Mouse (Mus musculus): ENCODE results near the gene Ly86. TPM values are rescaled to one million over a fixed set of nuclear protein-coding genes. Genes with fewer than 3 reads are reported as not detected.

The Ly86 gene
- polyA plus RNA-seq, 1 experiment from 2014 or later: 9.4 TPM

GRCm38 (mm10) chr13:37312222-37312928 lies 32.6 kb upstream of the Ly86 start:
- no peaks in the 10 kb centered on the region for H3K9me3 ChIP-seq (ENCODE audit: control insufficient read depth, low read length)
- peaks cover 6% of the 10 kb centered on the region for H3K27me3 ChIP-seq (replicated peaks; ENCODE audit: control insufficient read depth, insufficient read depth, low read length)
- H3K27ac ChIP-seq (ENCODE audit: low read depth, low read length): no peak overlapping the region
- ATAC-seq (replicated peaks; ENCODE audit: low FRiP score): peak; percentile 73
- peaks cover 2% of the 10 kb centered on the region; the same call in 1 of the 2 replicates for H3K4me1 ChIP-seq (replicated peaks; ENCODE audit: control insufficient read depth, insufficient read depth, low read length)
- WGBS: 4% methylated on average over 25 of the region's 25 CpGs
- H3K9ac ChIP-seq (ENCODE audit: low read depth, low read length): 0 out of 2 replicates have a peak overlapping the region, but pooled peaks have one; percentile 20
- peak; percentile 68 for DNase-seq (ENCODE audit: low spot score)
- H3K36me3 ChIP-seq (ENCODE audit: control insufficient read depth, insufficient read depth, low read length): no peaks in the 10 kb centered on the region
- peak overlapping the region; percentile 74 for H3K4me2 ChIP-seq
- peak overlapping the region; percentile 33 for H3K4me3 ChIP-seq (ENCODE audit: low read depth, low read length)

DNA sequence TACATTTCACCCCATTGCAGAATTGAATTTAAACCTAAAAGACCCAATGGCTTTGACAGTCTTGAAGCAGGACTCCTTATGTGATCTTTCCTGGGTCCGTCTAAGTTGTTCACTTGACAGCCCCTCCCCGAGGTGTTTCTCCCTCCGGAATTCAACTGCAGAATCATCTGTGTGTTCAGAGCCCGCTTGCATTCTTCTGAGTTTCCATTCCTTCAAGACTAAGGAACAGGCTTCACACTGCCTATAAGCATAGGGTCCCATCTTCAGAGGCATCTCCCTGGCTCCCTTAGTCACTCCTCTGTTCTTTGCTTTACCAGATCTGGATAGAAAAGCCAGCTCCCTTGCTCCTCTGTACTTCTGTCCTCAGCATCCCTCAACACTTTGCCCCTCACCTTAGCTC lies 32.1 kb upstream of the Ly86 start:
- WGBS: 36% methylated on average over 4 of the region's 4 CpGs
- Histone ChIP-seq H3K27me3 (replicated peaks; ENCODE audit: control insufficient read depth, insufficient read depth, low read length) (peaks cover 6% of the 10 kb centered on the region), H3K27ac (ENCODE audit: low read depth, low read length) (no peak overlapping the region), H3K9ac (ENCODE audit: low read depth, low read length) (no peak overlapping the region), H3K36me3 (ENCODE audit: control insufficient read depth, insufficient read depth, low read length) (no peaks in the 10 kb centered on the region), H3K9me3 (ENCODE audit: control insufficient read depth, low read length) (no peaks in the 10 kb centered on the region), H3K4me3 (ENCODE audit: low read depth, low read length) (no peak overlapping the region), H3K4me1 (replicated peaks; ENCODE audit: control insufficient read depth, insufficient read depth, low read length) (peaks cover 2% of the 10 kb centered on the region; the same call in 1 of the 2 replicates), H3K4me2 (no peak overlapping the region)
- ATAC-seq (replicated peaks; ENCODE audit: low FRiP score): no peak
- DNase-seq (ENCODE audit: low spot score): no peak

GRCm38 (mm10) chr13:37325504-37325903 lies 19.5 kb upstream of the Ly86 start:
- Histone ChIP-seq H3K27ac (ENCODE audit: low read depth, low read length) (no peak overlapping the region), H3K9ac (ENCODE audit: low read depth, low read length) (no peak overlapping the region), H3K36me3 (ENCODE audit: control insufficient read depth, insufficient read depth, low read length) (no peaks in the 10 kb centered on the region), H3K4me2 (no peak overlapping the region), H3K9me3 (ENCODE audit: control insufficient read depth, low read length) (no peaks in the 10 kb centered on the region), H3K4me3 (ENCODE audit: low read depth, low read length) (no peak overlapping the region), H3K4me1 (replicated peaks; ENCODE audit: control insufficient read depth, insufficient read depth, low read length) (no peaks in the 10 kb centered on the region), H3K27me3 (replicated peaks; ENCODE audit: control insufficient read depth, insufficient read depth, low read length) (no peaks in the 10 kb centered on the region)
- ATAC-seq (replicated peaks; ENCODE audit: low FRiP score): no peak
- 81% methylated on average over 3 of the region's 3 CpGs for WGBS
- DNase-seq (ENCODE audit: low spot score): peak; percentile 35

DNA sequence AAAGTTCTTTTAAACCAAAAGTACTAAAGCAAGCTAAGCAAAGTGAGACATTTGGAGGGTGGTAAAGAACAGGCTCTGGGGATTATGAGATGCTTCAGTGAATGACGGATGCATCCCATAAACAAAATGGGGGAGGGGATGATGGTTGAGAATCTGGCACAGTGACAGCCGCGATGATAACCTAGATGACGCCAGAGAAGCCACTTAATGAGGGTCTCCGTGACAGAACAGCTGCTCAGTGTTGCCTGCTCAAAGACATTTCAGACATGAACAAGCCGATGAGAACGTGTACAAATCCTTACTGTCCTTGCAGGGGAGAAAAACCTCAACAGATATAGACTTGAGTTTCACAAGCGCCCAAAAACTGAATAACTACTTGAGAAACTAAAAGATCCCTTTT lies 15.3 kb upstream of the Ly86 start:
- no peak overlapping the region for H3K4me3 ChIP-seq (ENCODE audit: low read depth, low read length)
- ATAC-seq (replicated peaks; ENCODE audit: low FRiP score) (no peak), DNase-seq (ENCODE audit: low spot score) (no peak)
- H3K36me3 ChIP-seq (ENCODE audit: control insufficient read depth, insufficient read depth, low read length): no peaks in the 10 kb centered on the region
- H3K4me1 ChIP-seq (replicated peaks; ENCODE audit: control insufficient read depth, insufficient read depth, low read length): no peaks in the 10 kb centered on the region
- no peak overlapping the region for H3K9ac ChIP-seq (ENCODE audit: low read depth, low read length)
- WGBS: 73% methylated on average over 8 of the region's 8 CpGs
- H3K27me3 ChIP-seq (replicated peaks; ENCODE audit: control insufficient read depth, insufficient read depth, low read length): no peaks in the 10 kb centered on the region
- no peak overlapping the region for H3K27ac ChIP-seq (ENCODE audit: low read depth, low read length)
- H3K9me3 ChIP-seq (ENCODE audit: control insufficient read depth, low read length): no peaks in the 10 kb centered on the region
- no peak overlapping the region for H3K4me2 ChIP-seq

- Histone ChIP-seq H3K4me3 (ENCODE audit: low read depth, low read length) (no peak overlapping the region), H3K9me3 (ENCODE audit: control insufficient read depth, low read length) (no peaks in the 10 kb centered on the region), H3K27ac (ENCODE audit: low read depth, low read length) (no peak overlapping the region), H3K9ac (ENCODE audit: low read depth, low read length) (no peak overlapping the region), H3K4me1 (replicated peaks; ENCODE audit: control insufficient read depth, insufficient read depth, low read length) (no peaks in the 10 kb centered on the region), H3K4me2 (no peak overlapping the region), H3K27me3 (replicated peaks; ENCODE audit: control insufficient read depth, insufficient read depth, low read length) (no peaks in the 10 kb centered on the region), H3K36me3 (ENCODE audit: control insufficient read depth, insufficient read depth, low read length) (no peaks in the 10 kb centered on the region)
- ATAC-seq (replicated peaks; ENCODE audit: low FRiP score) (no peak), DNase-seq (ENCODE audit: low spot score) (no peak)
- 79% methylated on average over 4 of the region's 4 CpGs for WGBS
Observed at GRCm38 (mm10) chr13:37330971-37331370, 14.0 kb upstream of the Ly86 start.

DNA sequence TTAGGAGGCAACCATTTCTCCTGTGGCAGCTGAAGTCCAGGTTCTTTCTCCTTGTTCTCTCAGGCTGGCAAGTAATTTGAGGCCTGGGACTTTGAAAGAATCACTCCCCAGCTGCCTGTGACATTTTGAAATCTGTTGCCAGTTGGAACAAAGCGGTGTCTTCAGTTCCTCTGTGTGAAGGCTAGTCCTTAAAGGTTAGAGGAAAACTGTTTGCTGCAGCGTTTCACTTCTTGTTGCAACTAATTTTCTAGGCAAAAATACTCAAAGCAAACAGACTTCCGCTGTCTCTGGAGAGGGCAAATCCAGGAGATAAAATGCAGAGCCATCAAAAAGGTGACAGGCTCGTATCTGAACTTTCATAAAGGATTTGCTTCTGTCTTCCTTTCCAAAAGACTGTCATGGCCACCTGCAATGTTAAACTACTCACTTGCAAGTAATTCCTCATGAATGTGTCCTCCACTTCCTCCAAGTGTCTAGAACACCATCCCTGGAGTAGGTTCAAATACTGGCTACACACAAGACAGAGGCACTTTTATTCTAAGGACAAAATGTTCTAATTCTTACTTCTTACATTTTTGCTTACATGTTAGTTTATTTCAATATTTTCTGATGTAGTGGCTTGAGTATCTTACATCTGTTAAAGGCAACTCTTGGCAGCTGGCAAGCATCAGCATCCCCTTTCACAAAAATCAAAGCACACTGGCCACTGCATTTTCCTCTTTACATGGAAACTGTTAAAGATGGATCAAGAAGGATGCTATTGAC lies 12.0 kb upstream of the Ly86 start:
- H3K9me3 ChIP-seq (ENCODE audit: control insufficient read depth, low read length): no peaks in the 10 kb centered on the region
- DNase-seq (ENCODE audit: low spot score): no peak
- H3K4me1 ChIP-seq (replicated peaks; ENCODE audit: control insufficient read depth, insufficient read depth, low read length): no peaks in the 10 kb centered on the region
- H3K36me3 ChIP-seq (ENCODE audit: control insufficient read depth, insufficient read depth, low read length): no peaks in the 10 kb centered on the region
- H3K4me2 ChIP-seq: no peak overlapping the region
- H3K27ac ChIP-seq (ENCODE audit: low read depth, low read length): no peak overlapping the region
- H3K27me3 ChIP-seq (replicated peaks; ENCODE audit: control insufficient read depth, insufficient read depth, low read length): no peaks in the 10 kb centered on the region
- 59% methylated on average over 4 of the region's 4 CpGs for WGBS
- no peak overlapping the region for H3K4me3 ChIP-seq (ENCODE audit: low read depth, low read length)
- H3K9ac ChIP-seq (ENCODE audit: low read depth, low read length): no peak overlapping the region
- no peak for ATAC-seq (replicated peaks; ENCODE audit: low FRiP score)

DNA sequence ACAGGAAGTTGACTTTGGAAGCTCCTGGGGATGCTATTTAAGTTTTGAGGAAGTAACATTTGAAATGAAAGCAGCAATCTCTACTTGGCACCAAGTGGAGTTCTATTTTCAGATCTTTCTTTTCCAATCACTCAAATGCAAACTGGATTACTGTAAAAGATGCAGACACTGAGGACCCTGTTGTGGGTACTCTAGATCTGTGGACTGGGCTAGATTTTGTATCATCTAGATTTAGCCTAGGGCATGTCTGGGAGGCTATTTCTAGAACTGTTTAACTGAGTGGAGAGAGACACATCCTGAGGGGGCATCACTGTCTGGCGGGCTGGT lies 11.5 kb upstream of the Ly86 start:
- ATAC-seq (replicated peaks; ENCODE audit: low FRiP score) (no peak), DNase-seq (ENCODE audit: low spot score) (no peak)
- Histone ChIP-seq H3K9me3 (ENCODE audit: control insufficient read depth, low read length) (no peaks in the 10 kb centered on the region), H3K36me3 (ENCODE audit: control insufficient read depth, insufficient read depth, low read length) (no peaks in the 10 kb centered on the region), H3K27me3 (replicated peaks; ENCODE audit: control insufficient read depth, insufficient read depth, low read length) (no peaks in the 10 kb centered on the region), H3K4me2 (no peak overlapping the region), H3K27ac (ENCODE audit: low read depth, low read length) (no peak overlapping the region), H3K4me1 (replicated peaks; ENCODE audit: control insufficient read depth, insufficient read depth, low read length) (no peaks in the 10 kb centered on the region), H3K4me3 (ENCODE audit: low read depth, low read length) (no peak overlapping the region), H3K9ac (ENCODE audit: low read depth, low read length) (no peak overlapping the region)
- WGBS: 76% methylated on average over 1 of the region's 1 CpGs

DNA sequence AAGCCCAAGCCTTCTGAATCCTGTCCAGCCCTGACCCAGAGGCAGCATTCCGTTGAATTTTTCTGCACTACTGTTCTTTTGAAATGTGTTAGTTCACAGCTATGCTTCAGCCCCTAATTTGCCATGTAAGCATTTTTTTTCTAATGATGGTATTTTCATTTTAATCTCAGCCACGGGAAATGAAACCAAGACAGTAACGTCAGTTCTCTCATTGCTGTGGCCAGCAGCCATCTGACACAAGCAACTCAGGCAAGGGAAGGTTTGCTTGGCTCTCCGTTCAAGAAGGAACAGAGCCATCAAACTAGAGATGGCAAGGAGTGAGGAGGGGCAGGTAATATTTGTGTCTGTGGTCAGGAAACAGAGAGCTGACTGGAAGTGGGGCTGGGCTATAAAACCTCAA lies 7.7 kb upstream of the Ly86 start:
- 70% methylated on average over 4 of the region's 4 CpGs for WGBS
- Histone ChIP-seq H3K36me3 (ENCODE audit: control insufficient read depth, insufficient read depth, low read length) (no peaks in the 10 kb centered on the region), H3K4me1 (replicated peaks; ENCODE audit: control insufficient read depth, insufficient read depth, low read length) (no peaks in the 10 kb centered on the region), H3K27me3 (replicated peaks; ENCODE audit: control insufficient read depth, insufficient read depth, low read length) (no peaks in the 10 kb centered on the region), H3K9ac (ENCODE audit: low read depth, low read length) (no peak overlapping the region), H3K4me3 (ENCODE audit: low read depth, low read length) (no peak overlapping the region), H3K4me2 (no peak overlapping the region), H3K27ac (ENCODE audit: low read depth, low read length) (no peak overlapping the region), H3K9me3 (ENCODE audit: control insufficient read depth, low read length) (no peaks in the 10 kb centered on the region)
- ATAC-seq (replicated peaks; ENCODE audit: low FRiP score) (no peak), DNase-seq (ENCODE audit: low spot score) (no peak)

- Histone ChIP-seq H3K9me3 (ENCODE audit: control insufficient read depth, low read length) (no peaks in the 10 kb centered on the region), H3K4me1 (replicated peaks; ENCODE audit: control insufficient read depth, insufficient read depth, low read length) (no peaks in the 10 kb centered on the region), H3K4me3 (ENCODE audit: low read depth, low read length) (no peak overlapping the region), H3K27ac (ENCODE audit: low read depth, low read length) (no peak overlapping the region), H3K9ac (ENCODE audit: low read depth, low read length) (no peak overlapping the region), H3K4me2 (no peak overlapping the region), H3K36me3 (ENCODE audit: control insufficient read depth, insufficient read depth, low read length) (no peaks in the 10 kb centered on the region), H3K27me3 (replicated peaks; ENCODE audit: control insufficient read depth, insufficient read depth, low read length) (no peaks in the 10 kb centered on the region)
- DNase-seq (ENCODE audit: low spot score) (no peak), ATAC-seq (replicated peaks; ENCODE audit: low FRiP score) (no peak)
- WGBS: 73% methylated on average over 7 of the region's 7 CpGs
Observed at GRCm38 (mm10) chr13:37337871-37338270, 7.1 kb upstream of the Ly86 start.

Measured in liver, embryonic 11.5 days (tissue).